Mouse (Mus musculus) limb, embryonic 14.5 days (tissue): Measurements from ENCODE around the gene Fam120a. TPM values are rescaled to one million over a fixed set of nuclear protein-coding genes. Genes with fewer than 3 reads are reported as not detected.

ENCODE experiments used
- ATAC-seq: fragments of 200-750 bp; cut with Nextera tagmentation; 2 replicates; pipeline ENCODE4 v1.8.0; 2017; ENCODE audit warnings: low read depth, moderate number of reproducible peaks, moderate TSS enrichment; ENCODE audit not compliant: low FRiP score
- DNase-seq: peaks from one replicate; pipeline ENCODE4 v3.0.0-alpha.2; 2015; ENCODE audit warnings: low spot score
- H3K27ac ChIP-seq: fragments of 300-500 bp; sonication (generic); replicated peaks from 2 replicates; pipeline ENCODE4 v1.5.1; 2014; ENCODE audit warnings: low read depth, mild to moderate bottlenecking, low read length, moderate library complexity, mixed read lengths
- H3K27me3 ChIP-seq: fragments of 300-500 bp; sonication (generic); 2 replicates; pipeline ENCODE4 v1.6.1; 2014; ENCODE audit warnings: low read length, mixed read lengths; ENCODE audit not compliant: control insufficient read depth, insufficient read depth
- H3K36me3 ChIP-seq: fragments of 300-500 bp; sonication (generic); 2 replicates; pipeline ENCODE4 v1.6.1; 2014; ENCODE audit warnings: mild to moderate bottlenecking, low read length, moderate library complexity, mixed read lengths; ENCODE audit not compliant: control insufficient read depth, insufficient read depth
- H3K4me1 ChIP-seq: fragments of 300-500 bp; sonication (generic); 2 replicates; pipeline ENCODE4 v1.6.1; 2014; ENCODE audit warnings: antibody characterized with exemption, low read length, mixed read lengths; ENCODE audit not compliant: control insufficient read depth, insufficient read depth
- H3K4me2 ChIP-seq: fragments of 300-500 bp; sonication (generic); replicated peaks from 2 replicates; pipeline ENCODE4 v1.6.1; 2014; ENCODE audit warnings: low read depth, mild to moderate bottlenecking, low read length, moderate library complexity; ENCODE audit not compliant: severe bottlenecking
- H3K4me3 ChIP-seq: fragments of 300-500 bp; sonication (generic); replicated peaks from 2 replicates; pipeline ENCODE4 v1.5.1; 2014; ENCODE audit warnings: low read length
- H3K9ac ChIP-seq: fragments of 300-500 bp; sonication (generic); 2 replicates; pipeline ENCODE4 v1.6.1; 2014; ENCODE audit warnings: mild to moderate bottlenecking, low read depth, low read length, moderate library complexity; ENCODE audit not compliant: severe bottlenecking
- H3K9me3 ChIP-seq: fragments of 300-500 bp; sonication (generic); 2 replicates; pipeline ENCODE4 v1.6.1; 2016; ENCODE audit warnings: low read length; ENCODE audit not compliant: control insufficient read depth
- POLR2A ChIP-seq: fragments of 200-500 bp; IDR thresholded peaks from 2 replicates; pipeline ENCODE4 v1.8.0; 2012; ENCODE audit warnings: inconsistent platforms, mild to moderate bottlenecking, moderate library complexity, borderline replicate concordance; ENCODE audit not compliant: insufficient read depth, insufficient read length; ENCODE audit errors: extremely low read depth
- WGBS: fragments of 180-500 bp; shearing (Covaris S2); extraction: QIAGEN DNeasy Blood & Tissue Kit; methylation state at CpG from one replicate; pipeline ENCODE4 v1.1.7; 2014; 5-methylcytosine and 5-hydroxymethylcytosine counted together
- polyA plus RNA-seq, 2 experiments: library from polyadenylated mRNA; depleted of rRNA in 1 of 2; stranded (reverse) in 1 of 2; unstranded in 1 of 2; fragments of >200 nt; fragmentation: Nextera tagmentation in 1 of 2; extraction: Ambion mirVana in 1 of 2; gene quantifications; 2 replicates each; pipeline versions ENCODE4 v1.2.1 to v1.2.3; 2012 to 2014

Fam120a gene
- polyA plus RNA-seq, 2 experiments: 37.6 to 104 TPM

DNA sequence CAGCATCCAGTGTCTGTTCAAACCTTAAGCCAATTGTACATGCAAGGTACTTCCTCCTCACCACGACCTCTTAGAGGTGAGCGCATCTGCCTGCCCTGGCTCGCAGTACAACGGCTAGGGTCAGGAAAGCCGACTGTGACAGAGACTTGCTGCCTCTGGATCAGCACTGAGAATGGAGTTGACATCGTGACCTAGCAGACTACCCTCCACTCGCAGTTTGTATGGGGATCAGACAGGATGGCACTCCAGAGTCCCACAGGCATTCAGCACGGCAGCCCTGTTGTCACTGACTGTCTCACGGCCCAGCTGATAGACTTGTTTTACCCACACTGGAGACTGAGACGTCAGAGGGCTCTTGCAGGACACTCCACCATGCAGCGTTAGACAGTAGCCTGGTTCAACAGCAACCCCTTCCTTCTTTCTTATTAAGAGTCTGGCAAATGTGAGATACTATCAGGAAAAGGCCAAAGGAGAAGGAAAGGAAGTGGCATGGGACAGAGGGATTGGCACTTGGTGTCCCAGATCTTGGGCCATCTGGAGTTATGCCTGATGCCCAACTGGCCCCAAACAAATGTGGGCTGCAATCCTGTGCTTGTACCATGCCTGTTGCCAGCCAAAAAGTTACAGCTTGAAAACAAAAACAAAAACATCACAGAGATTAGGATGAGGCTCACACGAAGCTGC, 103.0 kb downstream of the Fam120a start:
- TF ChIP-seq POLR2A: no peak
- Histone ChIP-seq H3K4me1 (peaks cover 27% of the 10 kb centered on the region), H3K36me3 (no peaks in the 10 kb centered on the region; the same call in 1 of the 2 replicates), H3K9ac (no peak overlapping the region), H3K9me3 (no peaks in the 10 kb centered on the region), H3K4me3 (no peak overlapping the region), H3K4me2 (no peak overlapping the region), H3K27me3 (no peaks in the 10 kb centered on the region), H3K27ac (no peak overlapping the region)
- no peak for DNase-seq
- 79% methylated on average over 12 of the region's 12 CpGs for WGBS
- no peak for ATAC-seq

GRCm38 (mm10) chr13:48863556-48863955, 104.3 kb downstream of the Fam120a start:
- Histone ChIP-seq H3K36me3 (no peaks in the 10 kb centered on the region; the same call in 1 of the 2 replicates), H3K4me1 (peaks cover 21% of the 10 kb centered on the region), H3K9ac (no peak overlapping the region), H3K4me2 (no peak overlapping the region; the same call in 1 of the 2 replicates), H3K9me3 (no peaks in the 10 kb centered on the region), H3K27ac (peak overlapping the region; percentile 65; the same call in 1 of the 2 replicates), H3K4me3 (no peak overlapping the region), H3K27me3 (no peaks in the 10 kb centered on the region)
- 13% methylated on average over 9 of the region's 9 CpGs for WGBS
- no peak for TF ChIP-seq POLR2A
- DNase-seq: peak; percentile 51
- peak; percentile 47; the same call in 1 of the 2 replicates for ATAC-seq

DNA sequence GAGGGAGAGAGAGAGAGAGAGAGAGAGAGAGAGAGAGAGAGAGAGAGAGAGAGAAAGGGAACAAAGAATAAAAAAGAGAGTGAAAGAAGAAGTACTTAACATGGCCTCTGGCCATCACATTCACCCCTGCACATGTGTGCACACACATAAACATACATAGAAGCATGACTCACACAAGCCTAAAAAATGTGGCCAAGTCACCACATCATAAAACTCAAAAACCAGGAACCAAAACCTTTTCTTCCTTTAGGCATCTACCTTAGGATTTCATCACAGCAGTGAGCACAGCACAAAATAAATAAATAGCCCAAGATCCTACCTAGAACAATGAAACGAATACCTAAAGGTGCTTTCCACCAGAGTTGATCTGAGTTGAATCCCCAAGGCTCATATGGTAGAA, 105.9 kb downstream of the Fam120a start:
- WGBS: 88% methylated on average over 1 of the region's 1 CpGs

DNA sequence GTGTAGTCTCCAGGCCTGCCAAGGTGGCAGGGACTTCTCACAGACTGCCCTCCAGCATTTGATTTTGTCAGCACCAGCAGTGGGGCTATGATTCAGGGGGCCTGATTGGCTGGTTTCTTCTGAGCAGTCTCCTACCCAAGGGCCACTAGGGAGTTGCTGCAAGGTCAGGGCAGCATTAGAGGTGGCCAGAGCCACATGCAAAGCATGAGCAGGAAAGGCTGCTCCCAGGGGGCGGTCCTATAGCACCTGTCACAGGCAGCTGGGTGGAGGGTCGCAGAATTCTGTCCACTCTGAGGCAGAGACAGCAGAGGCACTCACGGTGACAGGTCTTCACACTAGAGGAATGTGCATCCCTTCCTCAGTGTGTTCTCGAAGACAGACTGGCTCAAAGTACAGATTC, 109.0 kb downstream of the Fam120a start:
- H3K4me1 ChIP-seq: peaks cover 35% of the 10 kb centered on the region
- H3K27me3 ChIP-seq: no peaks in the 10 kb centered on the region
- no peak overlapping the region for H3K4me2 ChIP-seq
- no peak overlapping the region for H3K4me3 ChIP-seq
- TF ChIP-seq POLR2A: no peak
- DNase-seq (no peak), ATAC-seq (no peak)
- no peak overlapping the region for H3K9ac ChIP-seq
- 84% methylated on average over 4 of the region's 4 CpGs for WGBS
- H3K27ac ChIP-seq: no peak overlapping the region
- no peaks in the 10 kb centered on the region for H3K9me3 ChIP-seq
- H3K36me3 ChIP-seq: no peaks in the 10 kb centered on the region

More for the DNA sequence above, 105.9 kb downstream of the Fam120a start:
- DNase-seq (no peak), ATAC-seq (no peak)
- H3K4me2 ChIP-seq: no peak overlapping the region
- H3K36me3 ChIP-seq: no peaks in the 10 kb centered on the region; the same call in 1 of the 2 replicates
- H3K4me1 ChIP-seq: peaks cover 35% of the 10 kb centered on the region
- H3K9me3 ChIP-seq: no peaks in the 10 kb centered on the region
- H3K9ac ChIP-seq: no peak overlapping the region
- TF ChIP-seq POLR2A: no peak
- no peak overlapping the region for H3K4me3 ChIP-seq
- H3K27me3 ChIP-seq: no peaks in the 10 kb centered on the region
- no peak overlapping the region for H3K27ac ChIP-seq

DNA sequence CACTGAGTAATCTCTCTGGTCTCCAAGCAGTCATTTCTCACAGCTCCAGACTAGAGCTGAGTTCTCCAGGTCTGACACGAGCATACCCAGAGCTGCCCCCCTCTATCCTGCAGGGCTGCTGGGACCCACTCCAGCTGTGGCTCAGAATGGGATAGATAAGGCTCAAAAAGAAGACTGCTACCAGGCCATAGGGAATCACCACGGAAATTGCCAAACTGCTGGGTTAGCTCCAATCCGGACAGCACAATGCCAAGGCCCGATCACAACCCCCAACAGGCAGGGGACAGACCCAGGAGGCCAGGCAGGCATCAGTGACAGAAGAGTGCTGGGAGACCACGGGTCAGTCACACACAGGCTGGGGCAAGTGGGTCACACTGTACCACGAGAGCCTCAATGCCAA, 109.8 kb downstream of the Fam120a start:
- Histone ChIP-seq H3K4me1 (peaks cover 35% of the 10 kb centered on the region), H3K36me3 (no peaks in the 10 kb centered on the region), H3K9me3 (no peaks in the 10 kb centered on the region), H3K4me2 (no peak overlapping the region), H3K27ac (no peak overlapping the region), H3K4me3 (no peak overlapping the region), H3K9ac (peak overlapping the region; percentile 3; the same call in 1 of the 2 replicates), H3K27me3 (no peaks in the 10 kb centered on the region)
- DNase-seq: no peak
- 78% methylated on average over 6 of the region's 6 CpGs for WGBS
- no peak for TF ChIP-seq POLR2A
- no peak for ATAC-seq
